Mouse (Mus musculus) ES-Bruce4 (cell line): Measurements from ENCODE around the gene Fbxl18.

Source experiments
- CTCF ChIP-seq: IDR thresholded peaks from one replicate; pipeline ENCODE4 v1.8.1; 2011; ENCODE audit warnings: low read depth, low read length
- EP300 ChIP-seq: IDR thresholded peaks from 2 replicates; pipeline ENCODE4 v1.6.1; 2011; ENCODE audit warnings: low read depth, low read length; ENCODE audit not compliant: insufficient read depth

GRCm38 (mm10) chr5:142931241-142931745 is 36.1 kb upstream of the Fbxl18 start:
- TF ChIP-seq CTCF (no peak), EP300 (no peak)
